Mouse (Mus musculus): Measurements from ENCODE around the gene Yae1d1. TPM values are rescaled to one million over a fixed set of nuclear protein-coding genes. Genes with fewer than 3 reads are reported as not detected.
A peak's percentile ranks its signal among the peaks of the same experiment; 100 is the strongest.

Gene Yae1d1
- polyA plus RNA-seq, 1 experiment from 2014 or later, result 37.2 TPM

GRCm38 (mm10) chr13:17992009-17992408 lies 1.1 kb downstream of the Yae1d1 start:
- Histone ChIP-seq H3K36me3 (ENCODE audit: control insufficient read depth, insufficient read depth) (peaks cover 9% of the 10 kb centered on the region; the same call in 1 of the 2 replicates), H3K4me2 (replicated peaks; ENCODE audit: low read depth) (peak overlapping the region; percentile 81), H3K4me3 (ENCODE audit: low read depth, low read length) (peak overlapping the region; percentile 71; the same call in 1 of the 2 replicates), H3K27ac (ENCODE audit: low read depth, low read length) (no peak overlapping the region), H3K4me1 (replicated peaks; ENCODE audit: control insufficient read depth, insufficient read depth, low read length) (no peaks in the 10 kb centered on the region), H3K9ac (ENCODE audit: low read depth, low read length) (no peak overlapping the region), H3K27me3 (replicated peaks; ENCODE audit: control insufficient read depth, insufficient read depth, low read length) (no peaks in the 10 kb centered on the region), H3K9me3 (ENCODE audit: control insufficient read depth) (no peaks in the 10 kb centered on the region)
- WGBS, result 65% methylated on average over 4 of the region's 4 CpGs
- no peak for TF ChIP-seq CTCF (IDR thresholded peaks at IDR 0.05; ENCODE audit: low read depth)
- no peak for ATAC-seq

- Histone ChIP-seq H3K9ac (ENCODE audit: low read depth, low read length) (no peak overlapping the region), H3K4me2 (replicated peaks; ENCODE audit: low read depth) (no peak overlapping the region), H3K4me1 (replicated peaks; ENCODE audit: control insufficient read depth, insufficient read depth, low read length) (no peaks in the 10 kb centered on the region), H3K27me3 (replicated peaks; ENCODE audit: control insufficient read depth, insufficient read depth, low read length) (no peaks in the 10 kb centered on the region), H3K4me3 (ENCODE audit: low read depth, low read length) (no peak overlapping the region), H3K36me3 (ENCODE audit: control insufficient read depth, insufficient read depth) (peaks cover 36% of the 10 kb centered on the region), H3K9me3 (ENCODE audit: control insufficient read depth) (no peaks in the 10 kb centered on the region), H3K27ac (ENCODE audit: low read depth, low read length) (no peak overlapping the region)
- TF ChIP-seq CTCF (IDR thresholded peaks at IDR 0.05; ENCODE audit: low read depth), result peak; percentile 84
- WGBS, result 45% methylated on average over 4 of the region's 4 CpGs
- ATAC-seq, result peak; percentile 13; the same call in 1 of the 2 replicates
Measured at GRCm38 (mm10) chr13:17983194-17983593, 10.0 kb downstream of the Yae1d1 start.

- no peaks in the 10 kb centered on the region for H3K27me3 ChIP-seq (replicated peaks; ENCODE audit: control insufficient read depth, insufficient read depth, low read length)
- no peak overlapping the region for H3K27ac ChIP-seq (ENCODE audit: low read depth, low read length)
- no peaks in the 10 kb centered on the region for H3K9me3 ChIP-seq (ENCODE audit: control insufficient read depth)
- no peak overlapping the region for H3K4me2 ChIP-seq (replicated peaks; ENCODE audit: low read depth)
- no peak for ATAC-seq
- WGBS, result 84% methylated on average over 5 of the region's 5 CpGs
- H3K36me3 ChIP-seq (ENCODE audit: control insufficient read depth, insufficient read depth), result peaks cover 34% of the 10 kb centered on the region
- no peak overlapping the region for H3K9ac ChIP-seq (ENCODE audit: low read depth, low read length)
- no peak for TF ChIP-seq CTCF (IDR thresholded peaks at IDR 0.05; ENCODE audit: low read depth)
- no peaks in the 10 kb centered on the region for H3K4me1 ChIP-seq (replicated peaks; ENCODE audit: control insufficient read depth, insufficient read depth, low read length)
- no peak overlapping the region for H3K4me3 ChIP-seq (ENCODE audit: low read depth, low read length)
Measured at GRCm38 (mm10) chr13:17982634-17983033, 10.5 kb downstream of the Yae1d1 start.

GRCm38 (mm10) chr13:17976854-17977739 lies 16.1 kb downstream of the Yae1d1 start:
- Histone ChIP-seq H3K4me1 (replicated peaks; ENCODE audit: control insufficient read depth, insufficient read depth, low read length) (no peaks in the 10 kb centered on the region), H3K36me3 (ENCODE audit: control insufficient read depth, insufficient read depth) (no peaks in the 10 kb centered on the region), H3K9ac (ENCODE audit: low read depth, low read length) (no peak overlapping the region), H3K27ac (ENCODE audit: low read depth, low read length) (no peak overlapping the region), H3K4me3 (ENCODE audit: low read depth, low read length) (no peak overlapping the region), H3K9me3 (ENCODE audit: control insufficient read depth) (no peaks in the 10 kb centered on the region), H3K27me3 (replicated peaks; ENCODE audit: control insufficient read depth, insufficient read depth, low read length) (no peaks in the 10 kb centered on the region), H3K4me2 (replicated peaks; ENCODE audit: low read depth) (no peak overlapping the region)
- ATAC-seq, result no peak
- no peak for TF ChIP-seq CTCF (IDR thresholded peaks at IDR 0.05; ENCODE audit: low read depth)
- WGBS, result 74% methylated on average over 8 of the region's 8 CpGs

- no peak for ATAC-seq
- H3K9me3 ChIP-seq (ENCODE audit: control insufficient read depth), result no peaks in the 10 kb centered on the region
- no peak overlapping the region for H3K4me3 ChIP-seq (ENCODE audit: low read depth, low read length)
- TF ChIP-seq CTCF (IDR thresholded peaks at IDR 0.05; ENCODE audit: low read depth), result no peak
- H3K27me3 ChIP-seq (replicated peaks; ENCODE audit: control insufficient read depth, insufficient read depth, low read length), result no peaks in the 10 kb centered on the region
- H3K27ac ChIP-seq (ENCODE audit: low read depth, low read length), result no peak overlapping the region
- H3K4me1 ChIP-seq (replicated peaks; ENCODE audit: control insufficient read depth, insufficient read depth, low read length), result no peaks in the 10 kb centered on the region
- 41% methylated on average over 2 of the region's 2 CpGs for WGBS
- H3K9ac ChIP-seq (ENCODE audit: low read depth, low read length), result no peak overlapping the region
- H3K36me3 ChIP-seq (ENCODE audit: control insufficient read depth, insufficient read depth), result no peaks in the 10 kb centered on the region
- no peak overlapping the region for H3K4me2 ChIP-seq (replicated peaks; ENCODE audit: low read depth)
Measured at GRCm38 (mm10) chr13:17975891-17976290, 17.3 kb downstream of the Yae1d1 start.

GRCm38 (mm10) chr13:17975457-17975856 lies 17.7 kb downstream of the Yae1d1 start:
- TF ChIP-seq CTCF (IDR thresholded peaks at IDR 0.05; ENCODE audit: low read depth), result no peak
- H3K27me3 ChIP-seq (replicated peaks; ENCODE audit: control insufficient read depth, insufficient read depth, low read length), result no peaks in the 10 kb centered on the region
- ATAC-seq, result no peak
- no peaks in the 10 kb centered on the region for H3K4me1 ChIP-seq (replicated peaks; ENCODE audit: control insufficient read depth, insufficient read depth, low read length)
- no peak overlapping the region for H3K4me3 ChIP-seq (ENCODE audit: low read depth, low read length)
- no peaks in the 10 kb centered on the region for H3K9me3 ChIP-seq (ENCODE audit: control insufficient read depth)
- H3K27ac ChIP-seq (ENCODE audit: low read depth, low read length), result no peak overlapping the region
- H3K36me3 ChIP-seq (ENCODE audit: control insufficient read depth, insufficient read depth), result no peaks in the 10 kb centered on the region
- 39% methylated on average over 1 of the region's 1 CpGs for WGBS
- no peak overlapping the region for H3K9ac ChIP-seq (ENCODE audit: low read depth, low read length)
- H3K4me2 ChIP-seq (replicated peaks; ENCODE audit: low read depth), result no peak overlapping the region

Data from intestine, postnatal 0 days (tissue).